Mouse (Mus musculus) lung, embryonic 16.5 days (tissue): Measurements from ENCODE around the gene Tspan9. TPM values are rescaled to one million over a fixed set of nuclear protein-coding genes. Genes with fewer than 3 reads are reported as not detected.

Experiments used
- ATAC-seq: fragments of 200-750 bp; cut with Nextera tagmentation; 2 replicates; pipeline ENCODE4 v1.8.0; 2017; ENCODE audit warnings: low read depth, mild to moderate bottlenecking, moderate library complexity
- H3K27ac ChIP-seq: fragments of 300-500 bp; sonication (generic); 2 replicates; pipeline ENCODE4 v1.5.1; 2014; ENCODE audit warnings: mild to moderate bottlenecking, control low read depth, low read length
- H3K27me3 ChIP-seq: fragments of 300-500 bp; sonication (generic); 2 replicates; pipeline ENCODE4 v1.6.1; 2014; ENCODE audit warnings: low read depth, low read length, mixed read lengths; ENCODE audit not compliant: control insufficient read depth, insufficient read depth
- H3K36me3 ChIP-seq: fragments of 300-500 bp; sonication (generic); 2 replicates; pipeline ENCODE4 v1.6.1; 2014; ENCODE audit warnings: low read length; ENCODE audit not compliant: control insufficient read depth, insufficient read depth
- H3K4me1 ChIP-seq: fragments of 300-500 bp; sonication (generic); replicated peaks from 2 replicates; pipeline ENCODE4 v1.6.1; 2014; ENCODE audit warnings: low read length, mixed read lengths; ENCODE audit not compliant: control insufficient read depth, insufficient read depth
- H3K4me2 ChIP-seq: fragments of 300-500 bp; sonication (generic); 2 replicates; pipeline ENCODE4 v1.6.1; 2014; ENCODE audit warnings: low read depth, low read length, control low read depth
- H3K4me3 ChIP-seq: fragments of 300-500 bp; sonication (generic); 2 replicates; pipeline ENCODE4 v1.5.1; 2014; ENCODE audit warnings: mild to moderate bottlenecking, low read length, control low read depth
- H3K9ac ChIP-seq: fragments of 300-500 bp; sonication (generic); 2 replicates; pipeline ENCODE4 v1.6.1; 2014; ENCODE audit warnings: low read length, control low read depth
- H3K9me3 ChIP-seq: fragments of 300-500 bp; sonication (generic); 2 replicates; pipeline ENCODE4 v1.6.1; 2016; ENCODE audit warnings: low read length; ENCODE audit not compliant: control insufficient read depth
- WGBS: fragments of 180-500 bp; shearing (Covaris S2); extraction: QIAGEN DNeasy Blood & Tissue Kit; methylation state at CpG from one replicate; pipeline ENCODE4 v1.1.7; 2014; 5-methylcytosine and 5-hydroxymethylcytosine counted together
- polyA plus RNA-seq: library from polyadenylated mRNA; unstranded; fragments of >200 nt; fragmentation: Nextera tagmentation; extraction: Ambion mirVana; gene quantifications from 2 replicates; pipeline ENCODE4 v1.2.1, GENCODE M21; 2015

Gene Tspan9
- polyA plus RNA-seq, 1 experiment from 2014 or later, result 158 TPM

- ATAC-seq, result peak; percentile 29; the same call in 1 of the 2 replicates
- peaks cover 39% of the 10 kb centered on the region for H3K4me1 ChIP-seq
- WGBS, result 43% methylated on average over 11 of the region's 11 CpGs
- H3K27ac ChIP-seq, result no peak overlapping the region
- H3K36me3 ChIP-seq, result no peaks in the 10 kb centered on the region
- no peaks in the 10 kb centered on the region for H3K9me3 ChIP-seq
- peak overlapping the region; percentile 92; the same call in 1 of the 2 replicates for H3K4me2 ChIP-seq
- no peak overlapping the region for H3K9ac ChIP-seq
- 0 out of 2 replicates have a peak overlapping the region, but pooled peaks have one; percentile 2 for H3K4me3 ChIP-seq
- H3K27me3 ChIP-seq, result no peaks in the 10 kb centered on the region
These were observed 110.1 kb downstream of the Tspan9 start for GRCm38 (mm10) chr6:128033172-128033867.

DNA sequence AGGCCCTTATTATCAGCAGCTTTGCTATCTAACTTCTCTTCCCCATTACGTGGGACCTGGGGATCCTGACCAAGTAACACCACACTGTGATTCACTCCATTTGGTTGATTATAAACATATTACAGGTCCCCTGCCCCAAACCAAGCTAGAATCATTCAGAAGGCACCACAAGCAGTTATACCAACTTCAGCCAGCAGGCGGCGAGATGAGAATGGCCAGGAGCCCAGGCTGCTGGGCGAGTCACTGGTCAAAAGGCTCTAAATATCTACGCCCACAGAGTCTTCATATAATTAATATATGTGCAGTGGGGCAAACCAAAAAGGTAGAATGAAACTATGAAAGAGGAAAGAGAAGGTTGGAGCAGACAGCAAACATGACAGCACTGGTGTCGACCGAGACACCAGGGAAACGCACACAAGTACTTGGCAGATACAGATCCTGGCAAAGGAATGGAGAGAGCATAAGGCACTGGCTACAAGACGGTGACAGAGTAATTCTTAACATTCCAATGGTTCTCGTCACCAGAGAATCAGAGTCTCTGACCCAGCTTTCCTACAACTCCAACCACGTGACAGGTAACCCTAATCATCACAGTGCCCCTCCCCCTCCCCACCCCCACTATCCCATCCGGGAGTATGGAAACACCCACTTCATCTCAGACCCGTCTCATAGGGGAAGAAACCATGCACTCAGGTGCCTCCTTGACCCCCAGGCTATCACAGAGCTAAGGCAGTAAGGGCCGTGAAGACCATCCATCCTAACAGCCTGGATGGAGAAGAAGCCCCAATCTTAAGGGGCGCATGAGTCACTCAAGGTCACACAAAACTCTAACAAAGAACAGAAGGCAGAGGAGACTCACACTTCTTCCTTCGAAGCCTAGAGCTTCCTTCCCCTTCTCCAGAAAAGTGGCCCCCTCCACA lies 110.9 kb downstream of the Tspan9 start:
- Histone ChIP-seq H3K36me3 (no peaks in the 10 kb centered on the region), H3K27me3 (no peaks in the 10 kb centered on the region), H3K27ac (no peak overlapping the region), H3K9ac (no peak overlapping the region), H3K4me1 (peaks cover 40% of the 10 kb centered on the region), H3K9me3 (no peaks in the 10 kb centered on the region), H3K4me2 (peak overlapping the region; percentile 24), H3K4me3 (0 out of 2 replicates have a peak overlapping the region, but pooled peaks have one; percentile 11)
- ATAC-seq, result no peak
- 27% methylated on average over 16 of the region's 16 CpGs for WGBS

GRCm38 (mm10) chr6:128031584-128031983 lies 111.8 kb downstream of the Tspan9 start:
- H3K27ac ChIP-seq, result no peak overlapping the region
- no peak overlapping the region for H3K4me3 ChIP-seq
- no peaks in the 10 kb centered on the region for H3K27me3 ChIP-seq
- no peaks in the 10 kb centered on the region for H3K36me3 ChIP-seq
- H3K4me1 ChIP-seq, result peaks cover 38% of the 10 kb centered on the region
- H3K9me3 ChIP-seq, result no peaks in the 10 kb centered on the region
- 69% methylated on average over 2 of the region's 2 CpGs for WGBS
- H3K9ac ChIP-seq, result no peak overlapping the region
- no peak overlapping the region for H3K4me2 ChIP-seq
- no peak for ATAC-seq

GRCm38 (mm10) chr6:128031096-128031495 lies 112.3 kb downstream of the Tspan9 start:
- Histone ChIP-seq H3K4me3 (no peak overlapping the region), H3K4me2 (no peak overlapping the region), H3K9ac (no peak overlapping the region), H3K9me3 (no peaks in the 10 kb centered on the region), H3K27me3 (no peaks in the 10 kb centered on the region), H3K27ac (no peak overlapping the region), H3K36me3 (no peaks in the 10 kb centered on the region), H3K4me1 (peaks cover 36% of the 10 kb centered on the region)
- 64% methylated on average over 4 of the region's 4 CpGs for WGBS
- ATAC-seq, result no peak

GRCm38 (mm10) chr6:128030475-128030874 lies 112.9 kb downstream of the Tspan9 start:
- Histone ChIP-seq H3K4me3 (no peak overlapping the region), H3K27me3 (no peaks in the 10 kb centered on the region), H3K4me1 (peaks cover 30% of the 10 kb centered on the region), H3K9me3 (no peaks in the 10 kb centered on the region), H3K36me3 (no peaks in the 10 kb centered on the region), H3K27ac (no peak overlapping the region), H3K9ac (no peak overlapping the region), H3K4me2 (no peak overlapping the region)
- no peak for ATAC-seq
- WGBS, result 89% methylated on average over 6 of the region's 6 CpGs

GRCm38 (mm10) chr6:128029517-128030348 lies 113.7 kb downstream of the Tspan9 start:
- Histone ChIP-seq H3K9ac (no peak overlapping the region), H3K4me1 (peaks cover 25% of the 10 kb centered on the region)

GRCm38 (mm10) chr6:128028116-128028940 lies 115.1 kb downstream of the Tspan9 start:
- Histone ChIP-seq H3K27me3 (no peaks in the 10 kb centered on the region), H3K4me3 (no peak overlapping the region), H3K9me3 (no peaks in the 10 kb centered on the region), H3K9ac (no peak overlapping the region), H3K36me3 (no peaks in the 10 kb centered on the region; the same call in 1 of the 2 replicates), H3K4me1 (peaks cover 14% of the 10 kb centered on the region; the same call in 1 of the 2 replicates), H3K27ac (no peak overlapping the region), H3K4me2 (no peak overlapping the region)
- no peak for ATAC-seq
- 44% methylated on average over 10 of the region's 10 CpGs for WGBS

More at GRCm38 (mm10) chr6:128029517-128030348, 113.7 kb downstream of the Tspan9 start:
- no peak overlapping the region for H3K27ac ChIP-seq
- no peaks in the 10 kb centered on the region for H3K27me3 ChIP-seq
- H3K9me3 ChIP-seq, result no peaks in the 10 kb centered on the region
- no peaks in the 10 kb centered on the region for H3K36me3 ChIP-seq
- ATAC-seq, result no peak
- H3K4me2 ChIP-seq, result no peak overlapping the region
- 86% methylated on average over 9 of the region's 9 CpGs for WGBS
- no peak overlapping the region for H3K4me3 ChIP-seq

GRCm38 (mm10) chr6:128025997-128026396 lies 117.4 kb downstream of the Tspan9 start:
- H3K4me3 ChIP-seq, result no peak overlapping the region
- peaks cover 3% of the 10 kb centered on the region; the same call in 1 of the 2 replicates for H3K36me3 ChIP-seq

More at GRCm38 (mm10) chr6:128025997-128026396, 117.4 kb downstream of the Tspan9 start:
- Histone ChIP-seq H3K9me3 (no peaks in the 10 kb centered on the region), H3K4me2 (no peak overlapping the region), H3K4me1 (peaks cover 12% of the 10 kb centered on the region; the same call in 1 of the 2 replicates), H3K27ac (no peak overlapping the region), H3K27me3 (no peaks in the 10 kb centered on the region), H3K9ac (no peak overlapping the region)
- ATAC-seq, result no peak
- WGBS, result 84% methylated on average over 8 of the region's 8 CpGs
